Mouse (Mus musculus): ENCODE measurements around the gene Slc37a3. TPM values are rescaled to one million over a fixed set of nuclear protein-coding genes. Genes with fewer than 3 reads are reported as not detected.

Gene Slc37a3
- polyA plus RNA-seq, 1 experiment from 2014 or later, result 60.3 TPM

Other genes with a start within 250 kb of the Slc37a3 start
- gene Kdm7a, start 170.9 kb downstream of the Slc37a3 start, polyA plus RNA-seq (2015; fragmentation: Nextera tagmentation; extraction: Ambion mirVana), result 9.7 and 11.1 TPM in 2 replicates
- 0.44 TPM in 1 of 2 replicates, not detected in the other for gene Rab19, start 3.5 kb upstream of the Slc37a3 start, polyA plus RNA-seq (2015; fragmentation: Nextera tagmentation; extraction: Ambion mirVana)
- gene Mkrn1, start 42.8 kb upstream of the Slc37a3 start, polyA plus RNA-seq (2015; fragmentation: Nextera tagmentation; extraction: Ambion mirVana), result 215 and 237 TPM in 2 replicates
- gene Dennd2a, start 180.2 kb upstream of the Slc37a3 start, polyA plus RNA-seq (2015; fragmentation: Nextera tagmentation; extraction: Ambion mirVana), result 25.8 and 26.1 TPM in 2 replicates
- 39.5 and 41.7 TPM in 2 replicates for gene Adck2, start 196.2 kb upstream of the Slc37a3 start, polyA plus RNA-seq (2015; fragmentation: Nextera tagmentation; extraction: Ambion mirVana)
- gene Gm42420, start 208.1 kb upstream of the Slc37a3 start, polyA plus RNA-seq (2015; fragmentation: Nextera tagmentation; extraction: Ambion mirVana), result not detected in 2 replicates
- 393 and 454 TPM in 2 replicates for gene Ndufb2, start 214.9 kb upstream of the Slc37a3 start, polyA plus RNA-seq (2015; fragmentation: Nextera tagmentation; extraction: Ambion mirVana)

Measured in neural tube, embryonic 13.5 days (tissue).